Mouse (Mus musculus) lung, postnatal 10 days (tissue): ENCODE measurements at regions not wholly inside any gene's neighbourhood (a gene's known extent, or its start where the extent isn't known, plus 50 kb on each side); places are given as distances from the start of the nearest gene placed in this dataset.
"Not testable (repeated sequence)": the region's sequence is repeated elsewhere in the genome, so short reads cannot be mapped to it uniquely, and the experiment has no call there.

Experiments
- DNase-seq: peaks from one replicate; pipeline ENCODE4 v3.0.0; 2021

GRCm38 (mm10) chr11:41728839-41729238, 271.8 kb downstream of the Gabrg2 start:
- no peak for DNase-seq

GRCm38 (mm10) chr11:41716616-41717015, 284.0 kb downstream of the Gabrg2 start:
- DNase-seq = no peak

GRCm38 (mm10) chr11:41690682-41691081, 310.0 kb downstream of the Gabrg2 start:
- DNase-seq = no peak

GRCm38 (mm10) chr11:41682991-41683390, 317.7 kb downstream of the Gabrg2 start:
- DNase-seq = no peak

GRCm38 (mm10) chr11:41652566-41652965, 348.1 kb downstream of the Gabrg2 start:
- no peak for DNase-seq

- DNase-seq = no peak
Observed at GRCm38 (mm10) chr11:41645502-41645891, 355.2 kb downstream of the Gabrg2 start.

GRCm38 (mm10) chr11:41644725-41645501, 355.7 kb downstream of the Gabrg2 start:
- peak; percentile 51 for DNase-seq

GRCm38 (mm10) chr11:41644083-41644482, 356.6 kb downstream of the Gabrg2 start:
- no peak for DNase-seq

GRCm38 (mm10) chr11:41599006-41599405, 401.7 kb downstream of the Gabrg2 start:
- no peak for DNase-seq

- DNase-seq = no peak
Observed at GRCm38 (mm10) chr11:41598431-41598830, 402.2 kb downstream of the Gabrg2 start.

GRCm38 (mm10) chr11:41591426-41591825, 409.2 kb downstream of the Gabrg2 start:
- not testable (repeated sequence) for DNase-seq
